Mouse (Mus musculus): Measurements from ENCODE around the gene Prr5l. TPM values are rescaled to one million over a fixed set of nuclear protein-coding genes. Genes with fewer than 3 reads are reported as not detected.
A peak's percentile ranks its signal among the peaks of the same experiment; 100 is the strongest.

The Prr5l gene
- polyA plus RNA-seq, 1 experiment from 2014 or later: 5.7 TPM

GRCm38 (mm10) chr2:101722370-101723332 is 160.2 kb downstream of the Prr5l start:
- Histone ChIP-seq H3K9me3 (no peaks in the 10 kb centered on the region), H3K27me3 (no peaks in the 10 kb centered on the region), H3K4me1 (replicated peaks) (peaks cover 20% of the 10 kb centered on the region), H3K9ac (no peak overlapping the region), H3K4me2 (no peak overlapping the region), H3K4me3 (no peak overlapping the region), H3K36me3 (no peaks in the 10 kb centered on the region), H3K27ac (peak overlapping the region; percentile 62)
- ATAC-seq (ENCODE audit: low FRiP score): peak; percentile 60
- 23% methylated on average over 8 of the region's 8 CpGs for WGBS

- no peak for ATAC-seq (ENCODE audit: low FRiP score)
- Histone ChIP-seq H3K4me2 (no peak overlapping the region), H3K4me1 (replicated peaks) (peaks cover 20% of the 10 kb centered on the region), H3K27me3 (no peaks in the 10 kb centered on the region), H3K4me3 (no peak overlapping the region), H3K27ac (0 out of 2 replicates have a peak overlapping the region, but pooled peaks have one; percentile 62), H3K9ac (no peak overlapping the region), H3K9me3 (no peaks in the 10 kb centered on the region), H3K36me3 (no peaks in the 10 kb centered on the region)
- 91% methylated on average over 4 of the region's 4 CpGs for WGBS
These were observed 161.0 kb downstream of the Prr5l start for GRCm38 (mm10) chr2:101721835-101722234.

GRCm38 (mm10) chr2:101717162-101717561 is 165.7 kb downstream of the Prr5l start:
- Histone ChIP-seq H3K4me3 (no peak overlapping the region), H3K9ac (no peak overlapping the region), H3K4me2 (no peak overlapping the region), H3K27me3 (no peaks in the 10 kb centered on the region), H3K9me3 (no peaks in the 10 kb centered on the region), H3K4me1 (replicated peaks) (no peaks in the 10 kb centered on the region), H3K27ac (no peak overlapping the region), H3K36me3 (no peaks in the 10 kb centered on the region)
- WGBS: 93% methylated on average over 13 of the region's 13 CpGs
- ATAC-seq (ENCODE audit: low FRiP score): no peak

- Histone ChIP-seq H3K9me3 (no peaks in the 10 kb centered on the region), H3K4me3 (no peak overlapping the region), H3K36me3 (no peaks in the 10 kb centered on the region), H3K4me2 (no peak overlapping the region), H3K27me3 (no peaks in the 10 kb centered on the region), H3K4me1 (replicated peaks) (no peaks in the 10 kb centered on the region), H3K27ac (no peak overlapping the region), H3K9ac (no peak overlapping the region)
- 85% methylated on average over 8 of the region's 8 CpGs for WGBS
- ATAC-seq (ENCODE audit: low FRiP score): no peak
These were observed 167.0 kb downstream of the Prr5l start for GRCm38 (mm10) chr2:101715650-101716323.

- no peak overlapping the region for H3K27ac ChIP-seq
- 92% methylated on average over 3 of the region's 3 CpGs for WGBS
- 0 out of 2 replicates have a peak, but pooled peaks cover 5% of the 10 kb centered on the region for H3K4me1 ChIP-seq (replicated peaks)
- no peak overlapping the region for H3K4me2 ChIP-seq
- no peaks in the 10 kb centered on the region for H3K27me3 ChIP-seq
- H3K36me3 ChIP-seq: no peaks in the 10 kb centered on the region
- no peak overlapping the region for H3K4me3 ChIP-seq
- no peak overlapping the region for H3K9ac ChIP-seq
- no peaks in the 10 kb centered on the region for H3K9me3 ChIP-seq
- ATAC-seq (ENCODE audit: low FRiP score): no peak
These were observed 171.2 kb downstream of the Prr5l start for GRCm38 (mm10) chr2:101711608-101712007.

GRCm38 (mm10) chr2:101705941-101706485 is 176.8 kb downstream of the Prr5l start:
- ATAC-seq (ENCODE audit: low FRiP score): no peak
- no peak overlapping the region for H3K4me2 ChIP-seq
- H3K36me3 ChIP-seq: no peaks in the 10 kb centered on the region
- H3K27me3 ChIP-seq: no peaks in the 10 kb centered on the region
- no peak overlapping the region for H3K9ac ChIP-seq
- H3K9me3 ChIP-seq: no peaks in the 10 kb centered on the region
- 57% methylated on average over 5 of the region's 5 CpGs for WGBS
- H3K27ac ChIP-seq: no peak overlapping the region
- H3K4me1 ChIP-seq (replicated peaks): 0 out of 2 replicates have a peak, but pooled peaks cover 5% of the 10 kb centered on the region
- H3K4me3 ChIP-seq: no peak overlapping the region

GRCm38 (mm10) chr2:101699284-101699683 is 183.5 kb downstream of the Prr5l start:
- WGBS: 95% methylated on average over 4 of the region's 4 CpGs
- H3K27me3 ChIP-seq: no peaks in the 10 kb centered on the region
- no peak overlapping the region for H3K27ac ChIP-seq
- H3K4me3 ChIP-seq: no peak overlapping the region
- no peak for ATAC-seq (ENCODE audit: low FRiP score)
- H3K4me2 ChIP-seq: no peak overlapping the region
- H3K9me3 ChIP-seq: no peaks in the 10 kb centered on the region
- H3K36me3 ChIP-seq: peaks cover 37% of the 10 kb centered on the region
- H3K4me1 ChIP-seq (replicated peaks): no peaks in the 10 kb centered on the region
- no peak overlapping the region for H3K9ac ChIP-seq

GRCm38 (mm10) chr2:101695584-101695983 is 187.2 kb downstream of the Prr5l start:
- no peak for ATAC-seq (ENCODE audit: low FRiP score)
- 88% methylated on average over 7 of the region's 7 CpGs for WGBS

GRCm38 (mm10) chr2:101693577-101694215 is 189.1 kb downstream of the Prr5l start:
- Histone ChIP-seq H3K36me3 (peaks cover 61% of the 10 kb centered on the region), H3K9me3 (no peaks in the 10 kb centered on the region), H3K27ac (no peak overlapping the region), H3K4me1 (replicated peaks) (no peaks in the 10 kb centered on the region), H3K4me3 (no peak overlapping the region), H3K4me2 (no peak overlapping the region), H3K27me3 (no peaks in the 10 kb centered on the region), H3K9ac (no peak overlapping the region)
- no peak for ATAC-seq (ENCODE audit: low FRiP score)
- 69% methylated on average over 5 of the region's 5 CpGs for WGBS

More at GRCm38 (mm10) chr2:101695584-101695983, 187.2 kb downstream of the Prr5l start:
- Histone ChIP-seq H3K4me2 (no peak overlapping the region), H3K9me3 (no peaks in the 10 kb centered on the region), H3K36me3 (peaks cover 57% of the 10 kb centered on the region), H3K4me1 (replicated peaks) (no peaks in the 10 kb centered on the region), H3K27ac (no peak overlapping the region), H3K27me3 (no peaks in the 10 kb centered on the region), H3K4me3 (no peak overlapping the region), H3K9ac (no peak overlapping the region)

GRCm38 (mm10) chr2:101693043-101693442 is 189.8 kb downstream of the Prr5l start:
- no peak overlapping the region for H3K9ac ChIP-seq
- no peak overlapping the region for H3K4me3 ChIP-seq
- no peak for ATAC-seq (ENCODE audit: low FRiP score)
- WGBS: 68% methylated on average over 4 of the region's 4 CpGs
- no peak overlapping the region for H3K27ac ChIP-seq
- no peaks in the 10 kb centered on the region for H3K4me1 ChIP-seq (replicated peaks)
- no peaks in the 10 kb centered on the region for H3K9me3 ChIP-seq
- H3K27me3 ChIP-seq: no peaks in the 10 kb centered on the region
- H3K4me2 ChIP-seq: no peak overlapping the region
- H3K36me3 ChIP-seq: peaks cover 58% of the 10 kb centered on the region

- WGBS: 94% methylated on average over 9 of the region's 9 CpGs
- no peak overlapping the region for H3K9ac ChIP-seq
These were observed 192.5 kb downstream of the Prr5l start for GRCm38 (mm10) chr2:101690252-101690827.

More at GRCm38 (mm10) chr2:101690252-101690827, 192.5 kb downstream of the Prr5l start:
- Histone ChIP-seq H3K4me1 (replicated peaks) (no peaks in the 10 kb centered on the region), H3K36me3 (peaks cover 65% of the 10 kb centered on the region), H3K4me3 (no peak overlapping the region), H3K27ac (no peak overlapping the region), H3K27me3 (no peaks in the 10 kb centered on the region), H3K4me2 (no peak overlapping the region), H3K9me3 (no peaks in the 10 kb centered on the region)
- ATAC-seq (ENCODE audit: low FRiP score): no peak
